Mouse (Mus musculus) heart, postnatal 14 days (tissue): ENCODE measurements around the gene Inpp5d. TPM values are rescaled to one million over a fixed set of nuclear protein-coding genes. Genes with fewer than 3 reads are reported as not detected.

Experiments used
- DNase-seq, 2 experiments: peaks; one replicate each; pipeline ENCODE4 v3.0.0; 2021 to 2022
- intact Hi-C: fragments of 180-260 bp; cut with DNase I; formaldehyde crosslinking; loops from one replicate; pipeline ENCODE4 v1.15.1; 2025
- total RNA-seq, 2 experiments: library from RNA; stranded (reverse); gene quantifications; 2 replicates each; pipeline ENCODE4 v1.2.3; 2021

Inpp5d gene
- total RNA-seq, 2 experiments from 2014 or later: 16.4 to 18.1 TPM

DNA sequence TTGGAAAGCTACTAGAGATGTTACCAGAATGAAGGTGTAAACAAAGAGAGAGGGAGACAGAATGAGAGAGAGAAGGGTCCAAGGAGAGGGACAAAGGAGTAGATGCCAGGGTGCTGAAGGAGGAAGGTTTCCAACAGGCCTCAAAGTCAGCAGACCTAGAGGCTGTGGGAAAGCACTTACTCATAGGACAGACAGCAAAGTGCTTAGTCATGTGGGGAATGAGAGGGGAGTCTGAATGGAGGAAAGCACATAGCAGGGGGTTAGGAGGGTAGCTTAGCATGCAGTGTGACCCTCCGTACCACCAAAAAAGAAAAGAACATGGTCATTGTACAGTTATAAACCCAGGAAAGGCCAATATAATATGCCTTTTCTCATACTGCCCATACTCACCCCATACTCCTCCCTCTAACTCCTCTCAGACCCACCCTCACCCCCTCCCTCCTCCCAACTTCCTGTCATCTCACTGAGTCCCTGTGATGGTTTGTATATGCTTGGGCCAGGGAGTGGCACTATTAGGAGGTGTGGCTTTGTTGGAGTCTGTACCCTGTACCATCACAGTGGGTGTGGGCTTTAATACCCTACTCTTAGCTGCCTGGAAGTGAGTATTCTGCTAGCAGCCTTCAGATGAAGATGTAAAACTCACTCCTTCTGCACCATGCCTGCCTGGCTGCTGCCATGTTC lies 69.7 kb downstream of the Inpp5d start:
- DNase-seq: no peak
- intact Hi-C loops: no loop called here

DNA sequence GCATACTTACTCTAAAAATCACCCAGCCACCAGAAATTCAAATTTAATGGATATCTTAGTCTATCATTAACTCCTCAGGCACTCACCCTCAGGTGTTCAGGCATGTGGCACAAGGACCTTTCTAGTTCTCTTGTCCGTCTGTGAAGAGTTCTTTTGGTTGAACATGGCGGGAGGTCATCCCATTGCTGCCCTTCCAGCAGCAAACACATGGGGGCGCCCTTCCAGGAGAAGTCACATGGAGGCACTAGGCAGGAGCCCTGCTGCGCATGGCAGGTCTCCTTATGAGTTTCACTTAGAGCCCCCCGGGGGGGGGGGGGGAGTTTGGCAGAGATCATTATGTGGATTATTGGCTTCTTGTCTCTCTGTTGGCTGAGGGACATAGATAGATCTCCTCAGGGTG lies 76.2 kb downstream of the Inpp5d start:
- intact Hi-C loops: no loop called here
- DNase-seq: peak; percentile 28 to 46

DNA sequence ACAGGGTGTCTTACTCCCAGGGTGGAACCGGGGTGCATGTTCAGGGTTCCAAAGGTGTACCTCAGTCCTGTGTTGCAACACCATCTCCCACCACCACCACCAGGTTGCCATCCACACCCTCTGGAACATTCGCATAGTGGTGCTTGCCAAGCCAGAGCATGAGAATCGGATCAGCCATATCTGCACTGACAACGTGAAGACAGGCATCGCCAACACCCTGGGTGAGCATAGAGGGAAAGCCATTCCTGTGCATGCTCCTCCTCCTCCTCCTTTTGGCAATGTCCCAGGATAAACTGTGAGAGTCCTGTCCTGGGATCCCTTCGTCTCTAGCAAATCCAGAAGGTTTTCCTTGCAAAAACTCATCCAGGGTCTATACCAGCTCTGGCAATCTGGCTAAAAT lies 77.9 kb downstream of the Inpp5d start:
- intact Hi-C loops: no loop called here
- DNase-seq: peak in 1 of 2 experiments; percentile 7

DNA sequence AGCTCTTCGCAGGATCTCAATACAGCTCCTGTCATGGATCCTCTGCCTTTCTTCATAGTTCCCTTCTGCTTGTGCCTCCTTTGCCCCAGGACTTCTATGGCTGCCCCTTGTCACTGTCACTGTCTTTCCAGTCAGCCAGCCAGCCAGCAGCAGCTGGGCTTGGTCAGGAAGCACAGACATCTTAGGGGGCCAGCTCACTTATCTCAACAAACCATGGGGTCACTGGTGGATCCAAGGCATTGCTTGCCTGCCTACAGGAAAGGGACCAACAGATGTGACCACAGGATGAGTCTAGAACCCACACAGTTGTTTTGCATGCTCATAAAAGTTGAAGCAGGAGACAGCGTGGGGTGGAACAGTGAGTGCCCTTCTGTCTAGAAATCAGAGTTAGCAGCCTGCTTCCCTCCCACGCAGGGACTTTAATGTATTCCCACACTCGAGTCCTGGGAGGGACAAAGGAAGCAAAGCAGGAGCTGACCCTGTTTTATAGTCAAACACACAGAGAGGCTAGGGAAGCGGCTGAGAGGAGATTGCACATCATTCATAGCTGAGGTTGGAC lies 79.9 kb downstream of the Inpp5d start:
- intact Hi-C loops: no loop called here
- no peak for DNase-seq

DNA sequence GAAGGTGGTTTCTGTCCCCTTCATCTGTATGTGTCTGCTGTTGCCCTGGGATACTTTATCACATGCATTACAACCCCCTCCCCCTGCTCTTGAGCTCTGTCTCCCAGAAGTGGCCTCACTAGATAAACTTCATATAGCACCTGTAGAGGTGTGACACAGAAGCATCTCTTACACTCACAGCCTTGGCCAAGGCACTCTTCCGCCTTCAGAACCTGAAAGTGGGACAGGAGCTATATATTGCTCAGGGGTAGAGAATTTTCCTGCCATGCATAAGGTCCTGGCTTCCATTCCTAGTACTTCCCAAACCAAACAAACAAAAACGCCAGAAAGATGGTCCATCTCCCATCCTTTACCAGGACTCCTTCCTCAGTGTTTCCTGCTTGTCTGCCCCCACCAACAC lies 84.1 kb downstream of the Inpp5d start:
- no peak for DNase-seq
- intact Hi-C loops: no loop called here

DNA sequence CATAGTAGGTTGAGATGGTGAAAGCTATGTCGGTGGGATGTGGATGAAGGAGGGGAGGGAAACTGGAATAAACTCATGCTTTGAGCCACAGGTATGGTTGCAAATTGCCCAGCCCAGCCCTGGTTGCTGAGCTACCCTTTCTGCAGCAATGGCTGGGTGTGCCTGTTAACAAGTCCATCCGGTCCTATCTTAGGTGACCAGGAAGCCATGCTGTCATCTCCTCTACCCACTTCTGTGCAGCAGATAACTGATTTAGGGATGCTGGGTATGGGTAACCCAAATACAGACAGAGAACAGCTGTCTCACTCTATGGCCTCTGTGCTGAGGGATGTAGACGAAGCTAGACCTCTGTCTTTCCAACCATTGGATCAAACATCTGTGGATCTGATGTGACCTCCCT lies 86.2 kb downstream of the Inpp5d start:
- no peak for DNase-seq
- intact Hi-C loops: no loop called here

DNA sequence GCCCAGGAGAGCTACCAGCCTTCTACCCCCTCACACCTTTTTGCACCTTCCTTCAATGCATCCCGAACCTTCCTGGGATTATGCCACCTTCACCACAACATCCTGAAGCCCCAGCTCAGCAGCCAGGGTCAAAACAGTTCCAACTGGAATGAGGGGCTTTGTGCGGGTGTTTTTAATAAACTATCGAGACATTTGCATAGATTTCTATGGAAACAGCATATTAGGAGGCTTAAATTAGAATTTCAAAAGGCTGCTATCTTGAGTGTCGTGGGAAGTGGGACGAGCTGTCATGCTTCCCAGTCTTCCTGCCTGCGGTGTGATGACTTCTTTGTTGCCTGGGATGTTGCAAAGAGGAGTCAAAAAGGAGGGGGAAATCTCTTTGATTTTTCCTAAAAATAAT lies 88.9 kb downstream of the Inpp5d start:
- DNase-seq: no peak
- intact Hi-C loops: no loop called here

DNA sequence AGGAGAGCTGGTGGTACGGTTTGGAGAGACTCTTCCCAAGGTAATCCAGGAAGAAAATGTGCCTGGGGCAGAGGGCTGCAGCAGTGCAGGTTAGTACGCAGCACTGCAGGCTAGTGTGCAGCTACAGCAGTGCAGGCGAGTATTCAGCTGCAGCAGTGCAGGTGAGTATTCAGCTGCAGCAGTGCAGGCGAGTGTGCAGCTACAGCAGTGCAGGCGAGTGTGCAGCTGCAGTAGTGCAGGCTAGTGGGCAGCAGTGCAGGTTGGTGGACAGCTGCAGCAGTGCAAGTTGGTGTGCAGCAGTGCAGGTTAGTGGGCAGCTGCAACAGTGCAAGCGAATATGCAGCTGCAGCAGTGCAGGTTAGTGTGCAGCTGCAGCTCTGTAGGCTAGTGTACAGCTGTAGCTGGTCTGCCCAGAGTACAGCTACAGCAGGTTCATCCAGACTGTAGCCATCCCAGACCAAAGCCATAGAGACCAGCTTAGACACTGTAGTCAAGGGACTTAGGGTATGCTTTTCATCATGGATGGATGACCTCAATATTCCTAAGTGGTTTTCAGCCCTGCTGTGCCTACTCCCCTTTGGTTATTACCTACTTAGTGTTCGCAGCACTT lies 89.7 kb downstream of the Inpp5d start:
- intact Hi-C loops: no loop called here

DNA sequence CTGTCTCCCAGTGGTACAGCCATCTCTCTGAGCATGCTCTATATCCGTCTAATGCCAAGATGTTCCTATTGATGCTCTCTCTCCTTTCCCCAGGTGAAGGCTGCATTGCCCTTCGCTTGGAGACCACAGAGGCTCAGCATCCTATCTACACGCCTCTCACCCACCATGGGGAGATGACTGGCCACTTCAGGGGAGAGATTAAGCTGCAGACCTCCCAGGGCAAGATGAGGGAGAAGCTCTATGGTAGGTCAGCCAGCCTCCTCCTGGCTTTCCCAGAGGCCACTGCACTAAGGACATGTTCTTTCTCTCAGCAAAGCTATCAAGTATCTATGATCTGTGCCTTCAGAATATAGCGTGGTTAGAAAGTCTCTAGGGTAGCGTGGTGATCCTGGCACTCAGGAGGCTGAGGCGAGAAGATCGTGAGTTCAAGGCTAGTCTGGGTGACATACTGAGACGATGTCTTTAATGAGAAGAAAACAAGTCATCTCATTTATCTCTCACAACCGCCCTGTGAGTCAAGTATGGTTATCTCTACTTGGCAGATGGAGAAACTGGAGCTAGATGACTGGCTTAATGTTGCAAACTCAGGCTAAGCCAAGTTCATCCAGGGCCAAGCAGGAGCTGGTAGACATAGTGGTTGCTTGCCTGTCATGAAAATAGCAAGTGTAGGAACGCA lies 92.0 kb downstream of the Inpp5d start:
- DNase-seq: no peak
- intact Hi-C loops: no loop called here

More for the DNA sequence above, 89.7 kb downstream of the Inpp5d start:
- no peak for DNase-seq

DNA sequence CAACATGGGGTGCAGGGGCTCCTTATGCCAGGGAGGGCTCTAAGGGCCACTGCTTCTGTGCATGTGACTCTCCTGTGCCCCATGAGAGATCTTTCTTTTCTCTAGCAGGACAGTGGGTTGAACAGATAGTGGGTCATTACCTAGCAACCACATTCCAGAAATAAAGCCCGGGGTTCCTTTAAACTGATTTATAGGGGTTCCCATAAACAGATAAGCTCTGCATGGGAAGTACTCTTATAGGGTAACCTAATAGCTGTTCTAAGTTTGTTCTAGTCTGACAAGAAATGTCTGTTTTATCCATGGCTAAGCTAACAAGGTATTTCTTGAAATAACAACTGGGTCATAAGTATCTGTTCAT lies 92.5 kb downstream of the Inpp5d start:
- intact Hi-C loops: no loop called here
- no peak for DNase-seq

DNA sequence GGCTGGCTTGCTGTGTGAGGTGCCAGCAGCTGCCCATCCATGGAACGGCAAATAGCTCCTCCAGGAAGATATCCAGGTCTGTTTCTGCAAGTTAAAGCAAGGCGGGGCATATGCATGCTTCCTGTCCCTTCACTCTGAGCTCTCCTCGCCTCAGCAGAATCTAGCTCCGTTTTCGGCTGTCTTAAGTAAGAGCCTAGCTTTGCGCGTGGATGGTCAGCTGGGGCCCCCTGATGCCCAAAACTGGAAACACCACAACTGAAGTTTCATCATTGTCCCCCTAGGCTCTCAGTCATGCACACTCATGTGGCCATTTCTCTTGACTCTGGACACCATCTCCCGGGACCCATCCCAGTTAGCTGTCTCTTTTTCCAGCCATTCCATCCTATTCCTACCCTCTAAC lies 101.3 kb downstream of the Inpp5d start:
- intact Hi-C loops: loop anchor here (5.0 kb wide), 1 partner anchor 274 kb away; no protein-coding TSS in a partner anchor

DNA sequence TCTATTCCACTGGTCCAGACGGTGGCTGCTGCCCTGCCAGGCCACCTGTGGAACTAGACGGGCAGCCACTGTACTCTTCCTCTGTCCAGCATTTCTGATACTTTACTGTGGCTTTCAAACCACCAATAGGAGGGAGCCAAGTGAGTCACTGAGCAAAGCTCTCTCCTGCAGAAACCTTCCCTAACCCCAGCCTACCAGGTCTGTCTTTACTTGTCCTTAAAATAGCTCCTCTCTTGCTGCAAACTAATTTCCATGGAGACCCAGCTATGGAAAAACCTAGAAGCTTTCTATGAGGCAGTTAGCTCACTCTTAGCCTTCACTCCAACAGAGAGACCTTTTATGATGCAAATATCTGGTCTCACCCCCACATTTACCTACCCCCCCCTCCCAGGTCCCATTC lies 102.0 kb downstream of the Inpp5d start:
- DNase-seq: no peak
- intact Hi-C loops: loop anchor here (5.0 kb wide), 1 partner anchor 275 kb away; no protein-coding TSS in a partner anchor

More for the DNA sequence above, 101.3 kb downstream of the Inpp5d start:
- peak; percentile 23 to 35 for DNase-seq

DNA sequence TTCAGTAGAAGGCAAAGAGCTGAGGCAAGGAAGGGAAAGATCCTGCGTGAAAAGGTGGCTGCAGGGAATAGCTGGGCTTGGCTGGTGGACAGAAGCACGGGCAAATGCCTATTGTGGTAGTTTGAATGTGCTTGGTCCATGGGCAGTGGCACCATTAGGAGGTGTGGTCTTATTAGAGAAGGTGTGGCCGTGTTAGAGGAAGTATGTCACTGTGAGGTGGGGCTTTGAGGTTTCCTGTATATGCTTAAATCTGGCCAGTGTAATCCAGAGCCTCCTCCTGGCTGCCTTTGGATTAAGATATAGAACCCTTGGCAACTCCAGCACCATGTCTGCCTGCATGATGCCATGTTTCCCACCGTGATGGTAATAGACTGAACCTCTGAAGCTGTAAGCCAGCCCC lies 103.2 kb downstream of the Inpp5d start:
- DNase-seq: no peak
- intact Hi-C loops: loop anchor here (5.0 kb wide), 1 partner anchor 276 kb away; no protein-coding TSS in a partner anchor

DNA sequence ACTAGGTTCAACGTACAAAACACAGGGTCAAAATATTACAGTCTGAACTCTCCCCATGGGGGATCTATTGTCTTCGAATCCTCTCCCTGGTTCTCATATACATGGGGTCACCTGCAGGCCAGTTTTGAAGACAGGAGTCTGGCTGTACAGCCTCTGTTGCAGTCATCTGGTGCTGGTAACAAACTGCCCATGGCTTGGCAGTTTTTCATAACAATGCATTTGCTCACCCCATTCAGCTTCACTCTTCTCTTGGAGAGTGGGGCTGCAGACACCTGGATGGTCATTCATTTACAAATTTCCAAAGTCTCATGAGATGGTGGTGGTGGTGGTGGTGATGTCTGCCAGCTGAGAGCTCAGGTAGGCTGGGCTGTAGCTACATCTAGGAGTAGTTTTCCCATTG lies 109.0 kb downstream of the Inpp5d start:
- no peak for DNase-seq
- intact Hi-C loops: no loop called here

DNA sequence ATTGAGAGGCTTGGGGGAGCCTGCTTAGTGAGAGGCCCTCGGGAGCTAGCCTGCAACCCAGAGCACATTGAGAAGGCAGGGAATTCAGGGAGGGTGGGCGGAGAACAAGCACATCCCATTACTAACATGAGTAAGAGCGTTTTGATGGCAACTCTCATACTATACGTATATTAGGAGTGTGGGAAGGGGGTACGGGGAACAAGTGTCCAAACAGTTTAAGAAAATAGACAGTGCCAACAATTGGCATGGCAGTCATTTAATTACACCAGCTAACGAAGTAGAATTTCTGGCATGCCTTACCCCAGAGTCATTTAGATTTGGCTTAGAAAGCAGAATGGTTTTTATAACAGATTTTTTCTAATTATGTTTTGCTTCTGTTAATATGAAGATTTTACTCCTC lies 109.7 kb downstream of the Inpp5d start:
- no peak for DNase-seq
- intact Hi-C loops: loop anchor here (5.0 kb wide), 1 partner anchor 1878 kb away; no protein-coding TSS in a partner anchor

DNA sequence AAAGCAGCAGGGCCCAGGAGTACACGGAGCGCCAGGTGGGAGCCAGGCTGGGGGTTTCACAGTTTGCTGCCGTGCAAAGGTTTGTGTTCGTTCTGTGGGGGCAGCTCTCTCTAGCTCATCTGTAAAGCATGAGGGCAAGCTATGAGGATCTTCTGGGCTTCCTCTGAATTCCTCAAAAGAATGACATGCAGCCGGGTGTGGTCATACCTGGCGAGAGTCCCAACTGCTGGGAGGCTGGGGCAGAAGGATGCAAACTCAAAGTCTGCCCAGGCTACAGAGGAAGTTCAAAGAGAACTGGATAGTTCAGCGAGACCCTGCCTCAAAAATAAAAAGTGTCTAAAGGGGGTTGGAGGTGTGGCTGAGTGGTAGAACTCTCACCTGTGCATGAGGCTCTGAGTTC lies 110.2 kb downstream of the Inpp5d start:
- intact Hi-C loops: loop anchor here (5.0 kb wide), 1 partner anchor 1878 kb away; no protein-coding TSS in a partner anchor
- no peak for DNase-seq

DNA sequence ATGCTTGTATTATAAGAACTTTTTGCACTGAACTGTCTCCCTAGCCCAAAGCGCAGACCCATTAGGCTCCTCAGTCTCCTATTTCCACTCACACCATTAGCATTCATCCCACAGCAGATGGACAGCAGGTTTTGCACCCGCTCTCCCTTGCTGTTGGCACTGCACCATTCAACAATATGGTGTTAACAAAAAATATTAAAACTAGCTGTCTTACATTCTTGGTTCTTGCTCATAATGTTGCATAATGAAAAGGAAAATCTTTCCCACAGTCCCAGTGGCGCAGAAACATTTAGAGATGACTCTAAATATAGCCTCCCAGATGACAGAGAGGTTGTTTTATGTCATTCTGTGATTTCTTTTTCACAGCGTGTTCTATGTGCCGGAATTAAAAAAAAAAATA lies 113.1 kb downstream of the Inpp5d start:
- DNase-seq: peak in 1 of 2 experiments; percentile 18
- intact Hi-C loops: loop anchor here (5.0 kb wide), 1 partner anchor 1881 kb away; no protein-coding TSS in a partner anchor

DNA sequence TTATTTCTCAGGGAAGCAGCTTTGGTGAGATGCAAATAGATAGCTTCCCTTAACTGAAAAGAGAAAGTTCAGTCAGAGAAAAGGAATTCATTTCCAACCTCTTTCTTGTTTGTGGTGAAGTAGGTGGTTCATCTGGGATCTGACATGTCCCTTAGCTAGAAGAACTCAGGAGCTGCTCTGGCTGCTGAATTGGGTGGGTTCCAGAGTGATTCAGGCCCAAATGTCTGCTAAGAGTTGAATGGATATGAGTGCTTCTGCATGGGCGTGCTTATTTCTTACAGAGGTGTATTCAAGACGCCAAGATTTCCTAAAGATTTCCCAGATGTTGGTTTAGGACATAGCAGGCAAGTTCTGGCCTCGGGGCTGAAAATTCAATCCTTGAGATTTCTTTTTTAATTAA lies 114.0 kb downstream of the Inpp5d start:
- intact Hi-C loops: loop anchor here (5.0 kb wide), 1 partner anchor 1882 kb away; no protein-coding TSS in a partner anchor
- no peak for DNase-seq

DNA sequence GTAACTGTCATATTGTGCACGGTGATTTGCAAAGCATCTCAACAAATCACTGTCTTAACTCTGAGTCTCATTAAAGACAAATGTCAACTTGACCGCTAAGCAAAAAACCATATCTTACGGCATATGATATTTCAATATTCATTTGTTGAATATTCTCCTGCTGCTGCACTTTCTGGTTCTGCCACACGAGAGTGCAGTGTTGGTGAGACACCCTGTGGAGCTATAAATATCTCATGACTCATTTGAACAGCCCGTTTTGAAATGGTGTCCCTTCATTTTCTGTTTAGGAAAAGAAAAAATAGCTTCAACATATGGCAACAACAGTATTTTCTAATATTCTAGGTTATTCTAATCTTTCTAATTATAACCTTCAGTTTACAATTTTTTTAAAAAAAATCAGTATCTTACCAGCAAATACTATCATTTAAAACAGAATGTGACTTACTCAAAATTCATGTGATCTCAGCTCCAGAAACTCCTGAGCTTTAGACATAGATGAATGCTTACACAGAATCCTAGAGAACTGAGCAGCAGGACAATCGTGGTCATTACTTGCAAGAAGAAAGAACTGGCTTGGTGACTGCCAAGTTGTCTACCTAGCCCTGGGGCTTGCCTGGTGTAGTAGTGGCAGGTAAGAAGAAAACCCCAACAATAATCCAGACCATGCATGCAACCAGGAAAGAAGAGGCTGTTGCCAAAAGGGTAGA lies 120.6 kb downstream of the Inpp5d start:
- intact Hi-C loops: no loop called here
- peak in 1 of 2 experiments; percentile 12 for DNase-seq

DNA sequence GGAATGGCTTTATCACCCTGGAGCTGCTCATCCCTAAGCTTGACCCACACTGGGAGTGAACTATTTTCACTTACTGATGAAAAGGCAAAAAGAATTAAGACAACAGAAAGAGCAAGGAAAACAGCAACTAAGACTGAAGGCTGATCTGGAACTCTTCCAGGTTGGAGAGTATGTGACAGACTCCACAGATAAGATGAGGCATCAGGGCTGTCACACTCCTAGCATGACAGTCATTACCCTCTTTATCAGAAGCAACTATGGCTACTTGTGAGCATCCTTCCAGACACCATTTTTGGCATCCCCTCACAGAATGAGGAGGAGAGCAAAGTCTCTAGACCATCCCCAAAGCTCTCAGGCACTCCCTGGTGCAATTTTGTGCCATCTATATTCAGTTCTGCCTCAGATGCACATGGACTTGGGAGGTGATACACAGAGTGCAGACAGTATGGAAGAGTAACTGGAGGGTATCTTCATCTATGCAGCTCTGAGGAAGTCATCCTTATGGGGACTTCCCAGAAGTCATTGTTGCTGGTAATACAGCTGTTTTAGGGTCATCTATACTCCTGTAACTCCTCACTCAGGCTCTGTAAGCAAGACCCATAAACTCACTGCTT lies 129.4 kb downstream of the Inpp5d start:
- intact Hi-C loops: no loop called here
- DNase-seq: no peak
